Mouse (Mus musculus) macrophage (primary cell): ENCODE measurements around the gene Mapkap1. TPM values are rescaled to one million over a fixed set of nuclear protein-coding genes. Genes with fewer than 3 reads are reported as not detected.
A peak's percentile ranks its signal among the peaks of the same experiment; 100 is the strongest.

ENCODE experiments used
- H3K27ac ChIP-seq: fragments of 350-480 bp; formaldehyde crosslinking; 2 replicates; pipeline ENCODE4 v1.9.0; 2021
- H3K36me3 ChIP-seq: fragments of 350-480 bp; formaldehyde crosslinking; 2 replicates; pipeline ENCODE4 v1.9.0; 2021; ENCODE audit errors: inconsistent target
- H3K4me3 ChIP-seq: fragments of 350-480 bp; formaldehyde crosslinking; 2 replicates; pipeline ENCODE4 v1.9.0; 2021; ENCODE audit errors: inconsistent target
- H3K79me2 ChIP-seq: fragments of 350-480 bp; formaldehyde crosslinking; 2 replicates; pipeline ENCODE4 v1.9.0; 2021; ENCODE audit errors: inconsistent target
- WGBS: methylation state at CpG from one replicate; pipeline ENCODE4 v1.1.7; 2026; ENCODE audit warnings: inconsistent platforms; ENCODE audit not compliant: missing documents; 5-methylcytosine and 5-hydroxymethylcytosine counted together
- polyA plus RNA-seq: library from polyadenylated mRNA; stranded (reverse); fragments of 250-400 nt; gene quantifications from 3 replicates; pipeline ENCODE4 v1.2.4, GENCODE M21; 2018; ENCODE audit warnings: inconsistent platforms

Gene Mapkap1
- polyA plus RNA-seq, 1 experiment from 2014 or later, result 49.6 TPM

DNA sequence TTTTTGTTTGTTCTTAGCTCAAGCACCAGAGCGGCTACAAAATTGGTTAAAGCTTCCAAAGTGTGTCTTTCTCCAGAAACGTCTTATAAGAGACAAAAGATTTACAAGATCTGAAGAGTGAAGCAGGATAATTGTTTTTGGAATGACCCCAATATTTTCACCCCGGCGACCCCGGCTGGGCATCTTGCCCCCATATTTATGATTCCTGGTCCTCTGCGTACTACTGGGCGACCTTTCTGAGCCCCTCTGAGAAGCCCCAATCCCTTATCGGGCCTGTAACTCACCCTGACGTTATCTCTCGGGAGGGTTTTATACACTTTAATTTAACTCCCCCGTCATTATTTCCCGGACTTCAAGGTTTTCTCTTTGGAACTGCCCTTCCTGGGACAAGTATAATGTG is 225.5 kb downstream of the Mapkap1 start:
- no peaks in the 10 kb centered on the region for H3K36me3 ChIP-seq
- H3K27ac ChIP-seq, result no peak overlapping the region
- no peak overlapping the region for H3K4me3 ChIP-seq
- no peaks in the 10 kb centered on the region for H3K79me2 ChIP-seq
- WGBS, result 91% methylated on average over 12 of the region's 12 CpGs

DNA sequence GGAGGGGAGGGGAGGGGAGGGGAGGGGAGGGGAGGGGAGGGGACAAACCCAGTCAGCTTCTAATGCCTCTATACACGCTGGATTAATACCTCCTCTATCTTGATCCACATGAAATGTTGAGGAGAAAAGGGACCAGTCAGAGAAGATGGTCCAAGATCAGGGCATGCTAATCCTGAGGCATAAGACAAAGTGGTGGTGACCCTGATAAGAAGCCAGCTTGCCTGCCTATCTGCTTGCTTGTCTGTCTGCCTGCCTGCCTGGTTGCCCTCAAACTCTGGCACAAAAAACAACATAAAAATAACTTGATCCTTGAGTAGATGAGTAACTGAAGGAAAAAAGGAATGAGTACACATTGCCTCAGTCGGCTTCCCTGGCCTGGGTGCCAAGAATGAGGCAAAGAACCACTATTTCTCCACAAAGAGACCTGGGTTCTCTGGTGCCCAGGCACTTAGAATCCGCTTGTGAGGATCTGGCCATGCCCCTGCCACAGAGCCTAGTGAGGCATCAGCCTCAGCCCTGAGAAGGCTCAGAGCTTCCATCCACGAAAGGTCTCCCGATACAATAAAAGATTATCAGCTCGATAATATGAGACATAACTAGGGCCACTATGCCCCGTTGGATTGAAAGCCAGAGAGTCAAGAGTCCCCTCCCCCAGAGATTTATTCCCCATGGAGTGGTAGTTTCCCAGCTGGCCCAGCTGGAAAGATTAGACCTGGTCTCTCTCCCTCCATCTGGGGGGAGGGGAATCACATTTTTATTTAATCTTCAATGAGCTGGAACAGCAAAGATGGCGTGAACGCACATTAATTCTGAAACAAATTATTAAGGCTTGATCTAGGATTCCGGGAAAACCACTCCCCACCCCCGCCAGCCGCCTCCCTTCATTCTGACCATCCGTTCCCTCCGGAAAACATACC is 228.9 kb downstream of the Mapkap1 start:
- H3K27ac ChIP-seq, result no peak overlapping the region
- no peak overlapping the region for H3K4me3 ChIP-seq
- WGBS, result 93% methylated on average over 13 of the region's 14 CpGs
- H3K79me2 ChIP-seq, result no peaks in the 10 kb centered on the region
- H3K36me3 ChIP-seq, result no peaks in the 10 kb centered on the region

DNA sequence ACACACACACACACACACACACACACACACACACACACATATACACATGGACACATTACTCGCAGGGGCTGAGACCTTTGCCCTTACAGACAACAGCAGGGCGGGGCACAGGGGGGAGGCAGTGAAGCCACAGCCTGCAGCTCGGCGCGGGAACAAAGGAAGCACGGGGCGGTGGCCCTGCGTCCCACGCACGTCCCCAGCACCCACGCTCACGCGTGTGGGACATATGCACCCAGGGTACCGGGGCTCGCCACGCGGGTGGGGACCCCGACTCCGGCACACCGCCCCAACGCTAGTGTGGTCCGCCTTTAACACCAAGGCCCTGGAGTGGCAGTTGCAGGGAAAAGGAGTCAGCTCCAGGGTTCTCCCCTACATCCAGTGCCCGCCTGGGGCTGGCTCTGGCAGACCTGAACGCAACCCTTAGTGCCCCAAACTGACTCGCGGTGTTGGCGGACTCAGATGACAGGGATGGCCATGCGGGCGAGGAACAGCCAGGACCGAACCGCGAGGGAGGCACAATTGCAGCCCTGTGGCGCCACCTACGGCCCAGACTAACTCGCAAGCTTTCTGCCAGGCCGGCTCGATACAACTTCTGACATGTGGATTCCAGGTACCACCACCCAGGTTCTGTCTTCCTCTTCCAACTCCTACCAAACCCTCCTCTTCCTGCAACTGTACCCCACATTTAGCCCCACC is 232.5 kb downstream of the Mapkap1 start:
- Histone ChIP-seq H3K27ac (no peak overlapping the region), H3K36me3 (no peaks in the 10 kb centered on the region), H3K4me3 (no peak overlapping the region), H3K79me2 (no peaks in the 10 kb centered on the region)
- 19% methylated on average over 37 of the region's 37 CpGs for WGBS

DNA sequence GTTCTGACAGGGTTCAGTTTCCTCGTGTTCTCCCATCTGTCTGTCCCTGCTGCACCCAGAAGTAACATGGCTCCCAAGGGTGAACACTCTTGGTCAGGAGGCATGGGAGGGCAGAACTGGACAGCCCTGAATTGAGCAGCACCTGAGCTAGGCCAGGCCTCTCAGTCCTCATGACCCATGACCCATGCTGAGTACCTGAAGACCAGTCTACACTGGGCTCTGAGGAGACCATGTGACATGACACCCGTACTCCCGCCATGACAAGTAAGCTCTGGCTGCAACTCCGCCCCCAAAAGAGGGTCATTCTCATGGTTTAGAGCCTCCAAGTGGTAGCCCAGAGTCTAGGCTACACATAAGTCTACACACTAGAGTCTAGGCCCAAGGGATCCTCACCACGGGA is 233.2 kb downstream of the Mapkap1 start:
- no peaks in the 10 kb centered on the region for H3K36me3 ChIP-seq
- H3K4me3 ChIP-seq, result no peak overlapping the region
- H3K79me2 ChIP-seq, result no peaks in the 10 kb centered on the region
- 75% methylated on average over 4 of the region's 5 CpGs for WGBS
- no peak overlapping the region for H3K27ac ChIP-seq

DNA sequence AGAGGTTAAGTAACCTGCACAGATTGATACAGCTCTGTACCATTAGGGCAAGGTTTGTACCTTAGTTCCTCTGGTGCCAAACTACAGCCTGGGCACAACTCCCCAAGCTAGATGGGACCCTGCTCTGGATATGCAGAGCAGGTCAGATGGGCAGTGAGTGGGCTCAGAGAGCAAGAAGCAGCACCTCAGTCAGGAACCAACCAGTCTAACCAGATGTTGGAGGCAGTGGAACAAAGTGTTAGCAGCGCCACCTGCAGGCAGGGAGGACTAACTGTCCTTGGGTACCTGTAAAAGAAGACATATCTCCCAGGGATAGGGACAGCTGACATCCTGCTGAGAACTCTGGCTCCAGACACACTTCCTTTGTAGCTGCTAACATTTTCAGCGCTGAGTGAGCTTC is 235.8 kb downstream of the Mapkap1 start:
- WGBS, result 68% methylated on average over 2 of the region's 2 CpGs

DNA sequence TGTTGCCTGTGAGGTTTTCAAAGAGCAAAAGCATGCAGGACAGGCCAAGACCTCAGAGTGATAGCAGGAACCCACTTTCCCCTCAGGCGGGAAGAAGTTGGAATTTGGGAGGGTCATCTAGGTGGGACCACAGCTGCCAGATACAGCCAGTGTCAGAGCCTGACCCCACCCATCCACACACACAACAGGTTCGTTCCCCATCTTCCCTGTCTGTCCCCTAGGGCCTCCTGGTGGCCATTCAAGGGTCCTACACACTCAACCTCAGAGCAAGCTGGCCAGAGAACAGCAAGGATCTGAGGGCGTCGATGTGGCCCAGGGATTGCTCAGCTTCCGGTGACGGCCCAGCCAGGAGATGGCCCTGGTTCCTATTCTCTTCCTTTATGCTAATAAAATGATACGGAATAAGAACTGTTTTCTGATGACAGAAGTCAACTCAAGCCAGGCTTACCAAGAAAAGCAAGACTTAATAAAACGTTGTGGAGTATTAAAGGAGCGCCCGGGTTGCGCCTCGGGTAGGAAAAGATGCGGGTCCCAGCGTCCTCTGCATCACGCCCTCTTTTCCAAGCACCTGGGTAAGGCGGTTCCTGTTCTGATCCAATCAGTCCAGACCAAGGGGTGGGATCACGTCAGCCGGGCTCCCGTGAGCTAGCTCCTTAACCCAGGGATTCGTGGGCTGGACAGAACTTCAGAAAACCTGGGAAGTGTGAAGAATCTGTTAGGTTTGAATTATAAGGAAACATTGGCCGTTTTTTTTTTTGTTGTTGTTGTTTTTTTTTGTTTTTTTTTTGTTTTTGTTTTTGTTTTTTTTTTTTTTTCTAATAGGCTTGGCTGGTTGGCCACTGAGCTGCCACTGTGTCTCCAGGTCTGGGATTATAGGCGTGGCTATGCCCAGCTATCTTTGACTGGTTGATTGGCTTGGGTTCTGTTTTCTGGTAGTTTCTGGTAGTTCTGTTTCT is 238.3 kb downstream of the Mapkap1 start:
- no peak overlapping the region for H3K4me3 ChIP-seq
- no peak overlapping the region for H3K27ac ChIP-seq
- H3K79me2 ChIP-seq, result no peaks in the 10 kb centered on the region
- H3K36me3 ChIP-seq, result no peaks in the 10 kb centered on the region
- WGBS, result 63% methylated on average over 22 of the region's 22 CpGs

More for the DNA sequence above, 235.8 kb downstream of the Mapkap1 start:
- Histone ChIP-seq H3K27ac (no peak overlapping the region), H3K36me3 (no peaks in the 10 kb centered on the region), H3K79me2 (no peaks in the 10 kb centered on the region), H3K4me3 (no peak overlapping the region)

DNA sequence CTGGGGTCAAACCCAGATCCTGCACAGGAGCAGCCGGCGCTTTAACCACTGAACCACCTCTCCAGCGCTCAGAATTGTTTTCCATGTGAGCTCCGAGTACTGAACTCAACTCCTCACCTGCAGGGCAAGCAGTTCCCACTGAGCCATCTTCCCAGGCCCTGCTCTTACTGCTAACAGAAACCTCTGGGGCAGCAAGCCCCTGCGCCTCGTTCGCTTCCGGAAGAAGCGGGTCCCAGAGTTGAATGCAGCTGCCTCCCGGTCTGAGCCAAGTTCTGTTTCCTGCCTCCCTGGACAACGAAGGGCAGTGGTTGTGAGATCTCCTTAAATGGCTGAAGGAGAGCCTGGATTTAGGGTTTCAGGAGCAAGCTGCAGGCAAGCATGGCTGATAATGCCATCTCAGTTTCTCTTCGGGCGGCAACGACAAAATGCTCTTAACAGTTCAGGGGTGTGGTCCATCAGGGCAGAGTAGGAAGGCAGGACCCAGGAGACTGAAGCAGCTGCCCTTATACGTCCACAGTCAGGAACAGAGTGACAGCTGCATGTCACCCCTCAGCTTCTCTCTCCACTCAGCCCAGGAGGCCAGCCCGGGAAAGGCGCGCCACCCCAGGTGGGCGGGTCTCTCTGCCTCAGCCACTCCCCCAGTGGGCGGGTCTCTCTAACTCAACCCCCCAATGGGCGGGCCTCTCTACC is 239.4 kb downstream of the Mapkap1 start:
- no peak overlapping the region for H3K27ac ChIP-seq
- no peaks in the 10 kb centered on the region for H3K36me3 ChIP-seq
- H3K79me2 ChIP-seq, result no peaks in the 10 kb centered on the region
- H3K4me3 ChIP-seq, result peak overlapping the region; percentile 47
- 5% methylated on average over 21 of the region's 21 CpGs for WGBS

DNA sequence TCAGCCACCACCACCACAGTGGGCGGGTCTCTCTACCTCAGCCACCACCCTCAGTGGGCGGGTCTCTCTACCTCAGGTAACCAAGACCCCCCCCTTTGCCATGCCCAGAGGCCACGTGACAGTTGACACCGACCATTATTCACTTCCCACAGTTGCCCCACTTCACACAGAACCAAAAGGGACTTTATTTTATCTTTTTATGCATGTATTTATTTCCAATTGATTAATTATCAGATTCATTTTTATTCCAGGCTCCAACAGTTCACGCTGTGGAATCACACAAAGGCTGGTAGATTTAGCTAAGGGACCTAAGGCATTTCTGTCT is 239.9 kb downstream of the Mapkap1 start:
- WGBS, result 15% methylated on average over 5 of the region's 5 CpGs
- Histone ChIP-seq H3K4me3 (no peak overlapping the region), H3K27ac (no peak overlapping the region), H3K36me3 (no peaks in the 10 kb centered on the region), H3K79me2 (no peaks in the 10 kb centered on the region)

DNA sequence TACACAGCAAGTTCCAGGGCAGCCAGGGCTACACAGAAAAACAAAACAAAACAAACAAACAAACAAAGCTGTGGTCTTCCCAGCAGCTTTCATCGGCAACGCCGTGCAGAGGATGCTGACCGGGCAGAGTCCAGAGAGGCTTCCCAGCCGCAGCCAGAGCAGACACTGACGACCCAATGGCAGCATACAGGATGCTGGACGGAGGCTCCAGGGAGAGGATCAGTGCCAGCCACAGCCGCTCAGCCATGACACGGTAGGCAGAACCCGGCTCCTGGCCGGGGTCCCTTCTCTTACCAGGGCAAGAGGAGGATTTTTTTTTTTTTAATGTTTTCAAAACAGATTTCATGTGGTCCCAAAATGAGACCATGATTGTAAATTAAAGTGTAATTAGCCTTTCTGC is 240.8 kb downstream of the Mapkap1 start:
- 74% methylated on average over 11 of the region's 11 CpGs for WGBS
- Histone ChIP-seq H3K79me2 (no peaks in the 10 kb centered on the region), H3K27ac (no peak overlapping the region), H3K36me3 (no peaks in the 10 kb centered on the region), H3K4me3 (no peak overlapping the region)

DNA sequence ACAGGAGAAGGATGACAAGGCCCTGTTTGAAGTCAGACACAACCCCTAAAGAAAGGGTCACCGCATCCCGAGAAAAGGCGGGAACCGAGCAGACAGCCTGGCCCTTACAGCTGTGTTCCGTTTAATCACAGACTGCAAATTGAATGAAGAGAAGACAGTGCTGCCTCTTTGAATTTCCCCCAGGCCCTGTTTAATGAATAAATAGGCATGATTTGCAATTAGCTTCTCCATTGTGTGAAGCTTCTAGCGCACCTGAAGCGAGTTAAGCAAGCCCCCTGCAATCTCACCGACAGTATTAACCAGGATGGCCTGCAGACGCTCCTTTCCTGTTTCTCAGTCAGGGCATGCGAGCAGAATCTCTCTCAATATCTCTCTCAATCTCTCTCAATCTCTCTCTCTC is 261.2 kb downstream of the Mapkap1 start:
- no peaks in the 10 kb centered on the region for H3K79me2 ChIP-seq

DNA sequence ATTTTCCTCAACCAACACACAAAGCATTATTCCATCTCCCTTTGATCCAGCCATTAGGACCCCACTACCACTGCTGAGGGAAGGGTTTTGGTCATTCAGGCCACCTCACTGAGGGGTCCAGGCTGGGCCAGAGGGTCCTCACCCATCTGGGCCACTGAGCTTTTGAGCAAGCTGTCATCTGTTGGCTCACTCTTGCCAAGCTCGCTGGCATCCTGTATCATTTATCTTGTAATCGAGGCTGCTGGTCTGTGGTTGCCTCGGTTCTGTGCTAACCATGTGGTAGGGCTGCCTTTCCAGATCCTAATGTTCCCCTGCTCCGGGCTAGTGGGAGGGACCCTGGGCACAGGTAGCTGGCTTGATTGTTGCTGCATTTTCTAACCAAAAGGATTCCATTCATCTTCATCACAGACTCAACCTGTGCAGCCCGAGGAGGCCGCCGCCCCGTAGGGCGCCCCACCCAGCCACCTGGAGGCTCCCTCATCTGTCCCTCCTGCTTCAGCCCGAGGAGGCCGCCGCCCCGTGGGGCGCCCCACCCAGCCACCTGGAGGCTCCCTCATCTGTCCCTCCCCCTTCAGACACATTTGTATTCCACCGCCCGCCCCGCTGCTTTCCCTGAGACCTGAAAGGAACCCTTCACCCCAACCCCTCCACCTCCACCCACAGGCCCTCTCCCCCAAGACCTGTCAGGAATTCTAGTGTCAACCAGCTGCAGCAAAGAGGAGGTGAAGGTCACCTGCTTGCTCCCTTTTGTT is 262.0 kb downstream of the Mapkap1 start:
- H3K36me3 ChIP-seq, result no peaks in the 10 kb centered on the region

More for the DNA sequence above, 261.2 kb downstream of the Mapkap1 start:
- 82% methylated on average over 10 of the region's 10 CpGs for WGBS
- H3K4me3 ChIP-seq, result no peak overlapping the region
- no peak overlapping the region for H3K27ac ChIP-seq
- no peaks in the 10 kb centered on the region for H3K36me3 ChIP-seq

DNA sequence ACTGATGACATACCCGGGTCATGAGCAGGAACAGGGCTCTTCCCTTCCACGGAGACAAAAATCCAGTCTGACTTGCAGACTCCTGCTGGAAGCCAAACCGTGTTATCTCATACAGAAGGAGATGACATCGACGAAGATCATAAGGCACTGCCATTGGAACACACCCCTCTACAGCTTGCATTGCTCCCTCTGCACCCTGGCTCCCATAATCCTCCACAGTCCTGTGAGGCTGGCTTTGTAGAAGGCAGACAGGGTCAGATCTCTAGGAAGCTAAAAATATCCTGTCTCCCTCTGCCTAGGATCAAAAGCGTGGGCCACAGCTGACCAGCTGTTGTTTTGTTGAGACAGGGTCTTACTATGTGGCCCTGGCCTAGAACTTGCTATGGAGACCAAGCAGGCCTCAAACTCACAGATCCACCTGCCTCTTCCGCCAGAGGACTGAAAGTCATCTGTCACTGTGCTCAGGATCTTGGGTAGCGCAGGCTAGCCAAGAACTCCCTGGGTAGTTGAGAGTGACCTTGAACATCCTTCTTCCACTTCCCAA is 262.7 kb downstream of the Mapkap1 start:
- H3K4me3 ChIP-seq, result no peak overlapping the region
- no peak overlapping the region for H3K27ac ChIP-seq
- H3K79me2 ChIP-seq, result no peaks in the 10 kb centered on the region
- WGBS, result 80% methylated on average over 8 of the region's 8 CpGs
- no peaks in the 10 kb centered on the region for H3K36me3 ChIP-seq

More for the DNA sequence above, 262.0 kb downstream of the Mapkap1 start:
- Histone ChIP-seq H3K27ac (no peak overlapping the region), H3K4me3 (no peak overlapping the region), H3K79me2 (no peaks in the 10 kb centered on the region)
- WGBS, result 56% methylated on average over 14 of the region's 17 CpGs

DNA sequence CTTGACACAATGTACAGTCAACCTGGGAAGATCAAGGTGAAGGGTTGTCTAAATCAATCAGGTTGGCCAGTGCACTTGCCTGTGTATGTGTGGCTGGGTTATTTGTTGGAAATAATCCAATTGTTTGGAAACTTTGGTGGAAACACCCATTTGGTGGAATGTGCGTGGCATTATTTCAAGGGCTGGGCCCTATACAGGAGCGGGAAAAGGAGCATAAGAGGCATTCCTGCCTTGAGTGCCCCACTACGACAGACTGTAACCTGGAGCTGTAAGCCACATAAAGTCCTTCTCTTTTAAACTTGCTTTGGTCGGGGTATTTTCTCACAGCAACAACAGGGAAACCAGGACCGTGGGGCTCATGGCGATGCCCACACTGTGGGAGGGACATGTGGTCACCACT is 263.9 kb downstream of the Mapkap1 start:
- no peaks in the 10 kb centered on the region for H3K79me2 ChIP-seq
- no peak overlapping the region for H3K4me3 ChIP-seq
- peaks cover 7% of the 10 kb centered on the region for H3K36me3 ChIP-seq
- H3K27ac ChIP-seq, result no peak overlapping the region
- 74% methylated on average over 5 of the region's 6 CpGs for WGBS
